Mouse (Mus musculus) adrenal gland, adult 8-10 months (tissue): ENCODE results near the gene Rnd1. TPM values are rescaled to one million over a fixed set of nuclear protein-coding genes. Genes with fewer than 3 reads are reported as not detected.

Source experiments
- DNase-seq: peaks from one replicate; pipeline ENCODE4 v3.0.0; 2022
- total RNA-seq, 4 experiments: library from RNA; stranded (reverse); gene quantifications; 2 replicates each; pipeline ENCODE4 v1.2.4; 2022

The Rnd1 gene
- total RNA-seq, 4 experiments from 2014 or later = 2.5 to 9.7 (median 4.0) TPM

GRCm38 (mm10) chr15:98636517-98636916 lies 40.7 kb downstream of the Rnd1 start:
- no peak for DNase-seq

- DNase-seq = no peak
These were observed 41.9 kb downstream of the Rnd1 start for GRCm38 (mm10) chr15:98635291-98635841.

- DNase-seq = peak; percentile 63
These were observed 42.6 kb downstream of the Rnd1 start for GRCm38 (mm10) chr15:98634541-98635081.

- no peak for DNase-seq
These were observed 43.3 kb downstream of the Rnd1 start for GRCm38 (mm10) chr15:98633822-98634470.

- DNase-seq = no peak
These were observed 44.3 kb downstream of the Rnd1 start for GRCm38 (mm10) chr15:98632921-98633320.

GRCm38 (mm10) chr15:98632107-98632744 lies 45.0 kb downstream of the Rnd1 start:
- DNase-seq = peak; percentile 57

GRCm38 (mm10) chr15:98631493-98631892 lies 45.8 kb downstream of the Rnd1 start:
- DNase-seq = no peak

GRCm38 (mm10) chr15:98630540-98630939 lies 46.7 kb downstream of the Rnd1 start, which contains the start of gene Cacnb3:
Cacnb3 (plus strand) TSS chr15:98630840.
- DNase-seq = no peak

GRCm38 (mm10) chr15:98629464-98629863 lies 47.8 kb downstream of the Rnd1 start:
- DNase-seq = no peak

GRCm38 (mm10) chr15:98628589-98629254 lies 48.5 kb downstream of the Rnd1 start:
- no peak for DNase-seq

GRCm38 (mm10) chr15:98626487-98627212 lies 50.6 kb downstream of the Rnd1 start:
- no peak for DNase-seq

- no peak for DNase-seq
These were observed 51.2 kb downstream of the Rnd1 start for GRCm38 (mm10) chr15:98626078-98626477.

GRCm38 (mm10) chr15:98623361-98623821 lies 53.9 kb downstream of the Rnd1 start:
- DNase-seq = no peak

GRCm38 (mm10) chr15:98622721-98623120 lies 54.5 kb downstream of the Rnd1 start:
- DNase-seq = no peak

- DNase-seq = no peak
These were observed 55.1 kb downstream of the Rnd1 start for GRCm38 (mm10) chr15:98622199-98622598.

GRCm38 (mm10) chr15:98617176-98617537 lies 60.1 kb downstream of the Rnd1 start:
- no peak for DNase-seq

GRCm38 (mm10) chr15:98616362-98617175 lies 60.7 kb downstream of the Rnd1 start:
- DNase-seq = no peak

GRCm38 (mm10) chr15:98615751-98616150 lies 61.5 kb downstream of the Rnd1 start:
- DNase-seq = no peak

- no peak for DNase-seq
These were observed 62.3 kb downstream of the Rnd1 start for GRCm38 (mm10) chr15:98614971-98615370.

- no peak for DNase-seq
These were observed 62.7 kb downstream of the Rnd1 start for GRCm38 (mm10) chr15:98614551-98614950.
